Mouse (Mus musculus): ENCODE data around the gene Gm21698. TPM values are rescaled to one million over a fixed set of nuclear protein-coding genes. Genes with fewer than 3 reads are reported as not detected.

The Gm21698 gene
- total RNA-seq (2023) = not detected

GRCm38 (mm10) chr5:25988550-25988949 lies at the start of gene Gm21698:
Gene Gm21698, minus strand, starts transcription at chr5:25988650.

GRCm38 (mm10) chr5:26022816-26023215 lies 34.4 kb upstream of the Gm21698 start, which contains the start of gene Gm5862:
Gene Gm5862, minus strand, starts transcription at chr5:26022916.

GRCm38 (mm10) chr5:26004698-26005097 lies 16.2 kb upstream of the Gm21698 start, which contains the start of gene Gm1979:
Gene Gm1979, minus strand, starts transcription at chr5:26004798.

GRCm38 (mm10) chr5:25972563-25972962 lies 15.9 kb downstream of the Gm21698 start, which contains the start of gene Gm21680:
Gene Gm21680, minus strand, starts transcription at chr5:25972663.

GRCm38 (mm10) chr5:25954317-25954716 lies 34.1 kb downstream of the Gm21698 start, which contains the start of gene Gm21671:
Gene Gm21671, minus strand, starts transcription at chr5:25954417.

GRCm38 (mm10) chr5:25942281-25942680 lies 46.2 kb downstream of the Gm21698 start, which contains the start of gene Gm21663:
Gene Gm21663, minus strand, starts transcription at chr5:25942381.

Other genes starting within 250 kb of the Gm21698 start
- gene Actr3b, start 228.7 kb downstream of the Gm21698 start, total RNA-seq (2023) = under 1 TPM in 1 of 2 experiments, not detected in 1; 0.26 TPM
- not detected for gene Gm21663, start 46.3 kb downstream of the Gm21698 start, total RNA-seq (2023)
- gene Gm21671, start 34.2 kb downstream of the Gm21698 start, total RNA-seq (2023) = not detected
- not detected for gene Gm21680, start 16.0 kb downstream of the Gm21698 start, total RNA-seq (2023)
- not detected for gene Gm1979, start 16.1 kb upstream of the Gm21698 start, total RNA-seq (2023)
- not detected for gene Gm5862, start 34.3 kb upstream of the Gm21698 start, total RNA-seq (2023)
- not detected for gene Speer4a, start 50.9 kb upstream of the Gm21698 start, total RNA-seq (2023)
- not detected for gene Gm7347, start 69.9 kb upstream of the Gm21698 start, total RNA-seq (2023)
- gene Gm10471, start 100.6 kb upstream of the Gm21698 start, total RNA-seq (2023) = not detected
- not detected for gene 5031410I06Rik, start 116.7 kb upstream of the Gm21698 start, total RNA-seq (2023)
- not detected for gene Gm10220, start 132.8 kb upstream of the Gm21698 start, total RNA-seq (2023)